Mouse (Mus musculus) adrenal gland, adult (tissue): Measurements from ENCODE around the gene Upp2.

ENCODE experiments used
- DNase-seq, 2 experiments: peaks; one replicate each; pipeline ENCODE4 v3.0.0; 2022 to 2023; ENCODE audit warnings: low spot score in 1 of 2; ENCODE audit not compliant: inconsistent age in 2 of 2

Gene Upp2

DNA sequence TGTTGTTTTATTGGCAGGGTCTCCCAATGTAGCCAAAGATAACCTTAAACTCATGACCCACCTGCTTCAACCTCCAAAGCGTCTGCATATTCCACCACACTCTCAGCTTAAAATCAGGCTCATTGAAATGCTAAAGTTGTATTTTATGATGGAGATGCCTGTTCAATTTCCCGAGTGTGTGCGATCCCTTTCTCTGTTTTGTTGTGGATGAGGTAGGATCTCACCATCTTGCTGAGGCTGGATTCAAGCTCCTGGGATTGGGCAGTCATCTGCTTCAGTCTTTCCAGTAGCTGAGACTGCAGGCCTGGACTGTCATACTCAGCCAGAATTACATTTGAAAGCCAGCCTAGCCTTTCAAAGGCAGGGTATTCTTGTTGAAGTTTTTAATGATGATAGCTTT lies 37.7 kb downstream of the Upp2 start:
- DNase-seq, result no peak

DNA sequence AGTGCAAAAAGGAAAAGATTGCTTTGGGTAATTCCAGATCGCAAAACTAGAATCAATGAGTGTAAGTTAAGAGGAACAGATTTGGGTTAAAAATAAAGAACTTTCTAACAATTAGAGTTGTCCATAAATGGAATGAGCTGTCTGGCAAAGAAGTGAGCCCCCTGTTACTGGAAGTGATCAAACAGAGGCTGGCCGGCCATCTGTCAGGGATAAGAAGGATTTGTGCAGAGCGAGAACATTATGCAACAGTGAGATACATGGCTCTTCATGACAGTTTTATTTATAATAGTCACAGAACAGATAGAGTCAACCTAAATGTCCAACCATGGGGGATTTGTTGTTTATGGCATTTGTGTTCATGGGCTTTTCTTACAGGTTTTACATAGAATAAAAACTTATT lies 46.6 kb downstream of the Upp2 start:
- DNase-seq, result no peak

DNA sequence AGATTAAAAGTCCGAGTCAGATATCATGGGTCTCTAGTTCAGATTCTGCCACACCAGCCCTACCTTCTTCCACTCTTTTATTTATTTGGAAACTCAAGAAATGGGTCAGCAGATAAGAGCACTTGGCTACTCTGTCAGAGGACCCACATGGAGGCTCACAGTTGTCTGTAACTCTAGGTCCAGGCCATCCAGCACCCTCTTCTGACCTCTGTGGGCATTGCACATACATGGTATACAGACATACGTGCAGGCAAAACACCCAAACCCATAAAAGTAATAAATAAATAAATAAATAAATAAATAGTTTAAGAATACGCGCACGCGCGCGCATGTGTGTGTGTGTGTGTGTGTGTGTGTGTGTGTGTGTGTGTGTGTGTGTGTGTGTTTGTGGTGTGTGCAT lies 47.8 kb downstream of the Upp2 start:
- no peak for DNase-seq

GRCm38 (mm10) chr2:58615766-58616165 lies 48.7 kb downstream of the Upp2 start:
- no peak for DNase-seq

DNA sequence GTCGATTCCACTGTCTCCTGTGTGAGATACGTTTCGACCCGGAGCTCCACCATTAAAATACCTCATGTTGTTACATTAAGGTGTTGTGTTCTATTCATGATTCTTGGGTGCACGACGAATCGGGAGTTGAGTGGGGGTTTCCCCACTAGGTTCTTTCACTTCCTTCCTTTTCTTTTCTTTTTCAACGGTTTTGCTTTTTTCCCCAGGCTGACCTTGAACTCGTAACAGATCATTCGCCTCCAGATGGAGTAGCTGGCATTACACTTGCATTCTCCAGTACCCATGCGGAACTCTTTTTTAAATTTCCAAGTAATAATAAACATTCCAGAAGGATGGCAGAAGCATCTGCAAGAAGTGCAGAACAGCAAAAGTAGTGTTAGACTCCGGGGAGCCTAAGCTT lies 58.1 kb downstream of the Upp2 start:
- no peak for DNase-seq

GRCm38 (mm10) chr2:58625681-58626080 lies 58.6 kb downstream of the Upp2 start:
- DNase-seq, result peak in 1 of 2 experiments; percentile 35

DNA sequence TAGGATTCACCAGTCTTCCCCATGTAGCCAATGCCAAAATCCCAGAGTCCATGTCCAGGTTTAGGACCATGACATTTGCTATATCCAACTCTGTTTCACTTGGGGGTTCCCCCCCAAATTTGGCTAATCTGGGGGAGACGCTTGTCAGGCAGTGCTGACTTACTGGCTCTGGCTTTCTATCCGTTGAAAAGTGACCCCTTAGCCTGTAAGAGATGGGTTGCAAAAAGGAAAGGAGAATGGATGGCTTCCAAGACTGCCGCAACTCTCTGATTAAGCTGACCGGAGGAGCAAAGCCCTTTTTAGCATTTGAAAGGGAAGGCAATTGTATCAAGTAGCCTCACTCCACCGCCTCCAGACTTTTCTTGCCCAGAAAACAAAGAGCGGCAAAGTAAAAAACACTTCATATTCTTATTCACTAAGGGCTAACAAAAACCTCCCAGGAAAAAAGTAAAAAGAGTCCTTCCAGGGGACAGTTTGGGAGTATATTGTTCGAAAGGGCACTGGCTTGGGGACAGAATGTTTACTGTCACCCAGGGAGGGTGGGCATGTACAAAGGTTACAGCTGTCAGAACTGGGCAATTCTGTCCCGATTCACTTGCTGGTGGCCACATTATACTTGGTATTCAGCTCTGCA lies 59.2 kb downstream of the Upp2 start:
- DNase-seq, result no peak

- no peak for DNase-seq
Measured at GRCm38 (mm10) chr2:58627981-58628380, 60.9 kb downstream of the Upp2 start.

- DNase-seq, result no peak
Measured at GRCm38 (mm10) chr2:58628993-58629392, 61.9 kb downstream of the Upp2 start.

DNA sequence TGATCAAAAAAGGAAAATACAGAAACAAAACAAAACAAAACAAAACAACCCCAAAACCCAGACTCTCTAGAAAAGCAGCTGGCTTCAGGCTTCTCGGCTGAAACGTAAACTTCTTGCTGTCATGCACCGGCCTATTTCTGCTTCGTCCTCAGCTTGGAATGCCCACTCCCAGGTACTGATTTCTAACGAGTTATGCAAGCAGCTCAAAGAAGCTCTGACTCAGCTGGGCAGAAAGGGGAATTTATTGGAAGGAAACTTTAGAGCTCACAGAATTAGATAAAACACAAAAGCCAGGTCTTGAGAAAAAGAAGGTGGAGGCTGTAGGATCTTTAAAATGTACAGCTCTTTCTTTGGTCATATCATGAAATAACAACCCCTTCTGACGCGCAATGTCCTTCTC lies 62.3 kb downstream of the Upp2 start:
- no peak for DNase-seq

DNA sequence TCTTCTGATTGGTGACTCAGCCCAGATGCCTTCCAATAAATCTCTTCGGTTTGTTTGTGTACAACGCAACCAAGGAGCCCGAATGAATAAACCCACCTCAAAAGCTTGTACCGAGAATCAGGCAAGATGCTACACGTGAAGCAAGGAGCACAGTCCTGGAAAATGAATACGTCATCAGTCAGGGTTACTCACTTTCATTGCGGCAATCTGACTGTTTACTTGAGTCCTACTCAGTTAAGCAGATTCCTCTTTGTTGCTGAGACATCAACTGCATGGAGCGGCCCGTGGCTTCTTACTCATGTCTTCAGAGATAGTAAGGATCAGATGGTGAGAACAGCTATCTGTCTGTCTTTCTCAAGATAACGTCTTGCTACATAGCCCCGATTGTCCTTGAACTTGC lies 66.7 kb downstream of the Upp2 start:
- peak; percentile 77 to 90 for DNase-seq

GRCm38 (mm10) chr2:58641761-58642555 lies 74.9 kb downstream of the Upp2 start:
- peak; percentile 48 to 65 for DNase-seq

GRCm38 (mm10) chr2:58645667-58646066 lies 78.6 kb downstream of the Upp2 start:
- DNase-seq, result no peak

DNA sequence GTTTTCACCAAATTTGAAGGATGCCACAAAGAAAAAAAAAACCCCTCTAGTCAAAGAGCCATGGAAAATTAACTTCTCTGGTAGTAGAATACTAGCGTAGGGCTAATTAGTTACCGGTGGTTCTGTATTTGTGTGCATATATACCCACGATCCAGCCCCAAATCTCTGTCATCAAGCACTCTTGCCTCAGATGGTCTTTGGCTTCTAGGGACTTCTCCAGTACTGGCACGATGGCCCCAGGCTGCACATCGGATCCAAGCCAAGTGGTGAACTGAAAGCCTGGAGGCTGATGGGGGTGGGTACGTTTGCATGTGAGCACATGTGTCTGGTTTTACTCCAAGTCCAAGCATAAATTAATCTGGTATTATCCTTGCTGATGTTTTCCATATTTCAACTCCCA lies 88.1 kb downstream of the Upp2 start:
- no peak for DNase-seq

GRCm38 (mm10) chr2:58656959-58657358 lies 89.9 kb downstream of the Upp2 start:
- DNase-seq, result no peak

GRCm38 (mm10) chr2:58657855-58658254 lies 90.8 kb downstream of the Upp2 start:
- no peak for DNase-seq

- peak; percentile 42 to 75 for DNase-seq
Measured at GRCm38 (mm10) chr2:58660591-58660990, 93.5 kb downstream of the Upp2 start.

DNA sequence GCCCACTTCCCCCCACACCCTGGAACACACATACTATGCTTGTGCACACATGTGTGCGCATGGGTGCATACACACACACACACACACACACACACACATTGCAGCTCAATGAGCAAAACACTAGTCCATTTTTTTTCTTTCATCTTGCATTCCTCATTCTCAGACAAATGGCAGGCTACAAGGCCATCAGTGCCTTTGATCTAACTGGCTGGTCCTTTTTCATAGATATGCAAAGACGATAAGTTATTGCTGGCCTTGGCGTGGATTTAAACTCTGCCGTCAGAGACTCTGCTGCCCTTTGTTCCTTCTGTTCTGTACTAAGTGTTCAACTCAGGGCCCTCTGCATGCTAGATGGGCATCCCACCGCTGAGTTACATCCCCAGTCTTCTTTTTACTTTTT lies 94.0 kb downstream of the Upp2 start:
- peak; percentile 89 to 91 for DNase-seq

GRCm38 (mm10) chr2:58662661-58663060 lies 95.6 kb downstream of the Upp2 start:
- DNase-seq, result no peak

DNA sequence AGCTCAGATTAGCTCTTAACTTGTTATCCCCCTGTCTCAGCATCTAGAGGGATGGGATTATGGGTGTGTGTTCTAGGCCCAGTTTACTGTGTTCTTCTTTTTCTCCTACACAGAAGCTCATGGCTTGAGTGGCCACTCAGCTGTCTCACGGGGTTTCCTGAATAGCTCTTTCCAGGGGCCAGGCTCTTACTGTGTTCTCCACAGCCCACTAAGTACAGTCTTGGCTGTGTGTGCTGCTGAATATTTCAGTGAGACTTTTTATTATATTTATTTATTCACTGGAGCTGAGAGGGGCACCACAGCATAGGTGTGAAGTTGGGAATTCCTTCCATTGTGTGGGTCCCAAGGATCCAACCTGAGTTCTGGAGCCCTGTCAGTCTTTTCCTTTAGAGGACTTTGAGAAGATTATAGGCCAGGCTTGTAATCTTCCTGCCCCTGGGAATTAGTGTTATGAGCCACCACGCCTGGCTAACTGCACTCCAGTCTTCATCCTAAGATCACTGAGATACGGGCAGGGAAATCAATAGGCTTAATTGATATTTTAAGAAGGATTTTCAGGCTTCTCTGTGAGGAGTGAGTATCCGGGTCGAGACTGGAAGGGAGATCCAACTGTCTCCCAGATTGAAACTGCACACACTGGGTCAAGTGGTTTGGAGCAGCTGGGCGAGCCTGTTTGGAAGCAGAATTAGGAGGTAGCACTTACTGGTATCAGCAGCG lies 96.5 kb downstream of the Upp2 start:
- no peak for DNase-seq

- DNase-seq, result peak; percentile 77 to 92
Measured at GRCm38 (mm10) chr2:58665081-58665814, 98.2 kb downstream of the Upp2 start.
